Mouse (Mus musculus): ENCODE data around the gene Slc11a2. TPM values are rescaled to one million over a fixed set of nuclear protein-coding genes. Genes with fewer than 3 reads are reported as not detected.

Slc11a2 gene
- polyA plus RNA-seq, 1 experiment from 2014 or later = 24.8 TPM

DNA sequence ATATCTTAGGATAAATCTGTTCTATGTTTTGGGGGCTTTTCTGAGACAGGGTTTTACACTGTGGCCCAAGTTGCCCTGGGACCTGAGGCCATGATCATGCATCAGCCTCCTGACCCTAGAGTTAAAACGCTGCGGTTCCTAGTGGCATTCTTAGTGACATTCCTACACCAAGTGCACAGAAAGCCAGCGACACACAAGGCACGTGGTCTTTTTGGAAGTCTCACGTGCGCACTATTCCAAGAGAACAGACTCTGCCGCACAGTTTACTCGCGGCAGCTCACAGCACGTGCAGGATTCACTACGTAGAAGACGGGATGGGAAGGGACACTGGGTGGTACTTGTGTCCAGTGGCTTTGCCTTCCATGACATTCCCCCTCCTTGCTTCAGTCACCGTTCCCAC is 9.9 kb downstream of the Slc11a2 start:
- H3K4me2 ChIP-seq (ENCODE audit: low read length) = no peak overlapping the region
- no peaks in the 10 kb centered on the region for H3K27me3 ChIP-seq (ENCODE audit: control insufficient read depth, insufficient read depth, low read depth, low read length)
- H3K4me3 ChIP-seq (ENCODE audit: low read depth, low read length) = no peak overlapping the region
- H3K9me3 ChIP-seq (replicated peaks; ENCODE audit: control insufficient read depth, low read length, poor library complexity, severe bottlenecking) = no peaks in the 10 kb centered on the region
- 0 out of 2 replicates have a peak, but pooled peaks cover 4% of the 10 kb centered on the region for H3K36me3 ChIP-seq (ENCODE audit: control insufficient read depth, insufficient read depth, low read length)
- no peak overlapping the region for H3K9ac ChIP-seq (ENCODE audit: low read depth, low read length)
- no peak for ATAC-seq
- 0 out of 2 replicates have a peak, but pooled peaks cover 7% of the 10 kb centered on the region for H3K4me1 ChIP-seq (ENCODE audit: control insufficient read depth, insufficient read depth, low read length)
- H3K27ac ChIP-seq (ENCODE audit: low read length) = no peak overlapping the region
- WGBS = 97% methylated on average over 13 of the region's 13 CpGs

DNA sequence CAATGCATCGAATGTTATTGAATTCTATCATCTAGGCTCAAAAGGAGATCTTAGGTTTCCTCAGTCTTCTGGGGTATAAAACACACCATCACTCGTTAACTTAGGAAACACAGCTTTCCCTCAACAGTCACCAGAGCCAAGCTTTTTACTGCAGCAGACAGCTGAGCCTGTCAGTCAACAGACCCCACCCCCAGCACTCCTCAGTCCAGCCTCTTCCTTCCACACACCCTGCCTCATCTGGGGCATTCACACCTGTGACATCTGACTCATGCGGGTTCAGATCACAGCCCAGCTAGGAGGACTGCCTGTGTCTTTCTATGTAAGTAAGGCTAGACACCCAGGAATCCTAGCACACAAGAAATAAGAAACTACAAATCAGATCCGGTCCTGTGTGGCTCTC is 10.9 kb downstream of the Slc11a2 start:
- Histone ChIP-seq H3K36me3 (ENCODE audit: control insufficient read depth, insufficient read depth, low read length) (0 out of 2 replicates have a peak, but pooled peaks cover 9% of the 10 kb centered on the region), H3K27ac (ENCODE audit: low read length) (no peak overlapping the region), H3K9ac (ENCODE audit: low read depth, low read length) (no peak overlapping the region), H3K4me1 (ENCODE audit: control insufficient read depth, insufficient read depth, low read length) (no peaks in the 10 kb centered on the region), H3K4me2 (ENCODE audit: low read length) (no peak overlapping the region), H3K27me3 (ENCODE audit: control insufficient read depth, insufficient read depth, low read depth, low read length) (no peaks in the 10 kb centered on the region), H3K4me3 (ENCODE audit: low read depth, low read length) (no peak overlapping the region), H3K9me3 (replicated peaks; ENCODE audit: control insufficient read depth, low read length, poor library complexity, severe bottlenecking) (no peaks in the 10 kb centered on the region)
- WGBS = 73% methylated on average over 4 of the region's 4 CpGs
- no peak for ATAC-seq

DNA sequence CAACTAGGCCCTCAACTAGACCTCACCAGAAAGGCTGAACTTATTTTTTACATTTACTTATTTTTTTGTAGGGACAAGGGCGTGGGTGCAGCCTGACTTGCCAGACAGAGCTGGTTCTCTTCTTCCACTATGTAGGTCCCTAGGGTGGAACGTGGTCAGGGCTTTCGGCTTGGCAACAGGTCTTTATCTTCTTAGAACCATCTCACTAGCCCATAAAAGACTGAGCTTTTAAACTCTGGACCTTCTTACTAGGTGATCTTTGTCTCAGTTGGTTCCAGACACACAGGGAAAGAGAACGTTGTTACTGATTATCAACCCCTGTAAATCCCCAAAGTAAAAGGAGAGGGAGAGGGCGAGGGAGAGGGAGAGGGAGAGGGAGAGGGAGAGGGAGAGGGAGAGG is 11.6 kb downstream of the Slc11a2 start:
- 79% methylated on average over 4 of the region's 5 CpGs for WGBS
- no peak overlapping the region for H3K27ac ChIP-seq (ENCODE audit: low read length)

GRCm38 (mm10) chr15:100411731-100412130 is 13.1 kb downstream of the Slc11a2 start:
- no peaks in the 10 kb centered on the region for H3K27me3 ChIP-seq (ENCODE audit: control insufficient read depth, insufficient read depth, low read depth, low read length)
- 86% methylated on average over 5 of the region's 5 CpGs for WGBS
- ATAC-seq = no peak

More for the DNA sequence above, 11.6 kb downstream of the Slc11a2 start:
- Histone ChIP-seq H3K27me3 (ENCODE audit: control insufficient read depth, insufficient read depth, low read depth, low read length) (no peaks in the 10 kb centered on the region), H3K4me1 (ENCODE audit: control insufficient read depth, insufficient read depth, low read length) (no peaks in the 10 kb centered on the region), H3K4me3 (ENCODE audit: low read depth, low read length) (no peak overlapping the region), H3K9ac (ENCODE audit: low read depth, low read length) (no peak overlapping the region), H3K4me2 (ENCODE audit: low read length) (no peak overlapping the region), H3K9me3 (replicated peaks; ENCODE audit: control insufficient read depth, low read length, poor library complexity, severe bottlenecking) (no peaks in the 10 kb centered on the region), H3K36me3 (ENCODE audit: control insufficient read depth, insufficient read depth, low read length) (0 out of 2 replicates have a peak, but pooled peaks cover 11% of the 10 kb centered on the region)
- no peak for ATAC-seq

GRCm38 (mm10) chr15:100410918-100411672 is 13.8 kb downstream of the Slc11a2 start:
- H3K27ac ChIP-seq (ENCODE audit: low read length) = no peak overlapping the region
- H3K4me2 ChIP-seq (ENCODE audit: low read length) = no peak overlapping the region
- no peaks in the 10 kb centered on the region for H3K9me3 ChIP-seq (replicated peaks; ENCODE audit: control insufficient read depth, low read length, poor library complexity, severe bottlenecking)
- no peak for ATAC-seq
- 70% methylated on average over 14 of the region's 14 CpGs for WGBS
- no peaks in the 10 kb centered on the region for H3K27me3 ChIP-seq (ENCODE audit: control insufficient read depth, insufficient read depth, low read depth, low read length)
- peaks cover 17% of the 10 kb centered on the region; the same call in 1 of the 2 replicates for H3K36me3 ChIP-seq (ENCODE audit: control insufficient read depth, insufficient read depth, low read length)
- no peaks in the 10 kb centered on the region for H3K4me1 ChIP-seq (ENCODE audit: control insufficient read depth, insufficient read depth, low read length)
- H3K4me3 ChIP-seq (ENCODE audit: low read depth, low read length) = no peak overlapping the region
- no peak overlapping the region for H3K9ac ChIP-seq (ENCODE audit: low read depth, low read length)

More at GRCm38 (mm10) chr15:100411731-100412130, 13.1 kb downstream of the Slc11a2 start:
- H3K4me2 ChIP-seq (ENCODE audit: low read length) = no peak overlapping the region
- no peaks in the 10 kb centered on the region for H3K9me3 ChIP-seq (replicated peaks; ENCODE audit: control insufficient read depth, low read length, poor library complexity, severe bottlenecking)
- peaks cover 17% of the 10 kb centered on the region; the same call in 1 of the 2 replicates for H3K36me3 ChIP-seq (ENCODE audit: control insufficient read depth, insufficient read depth, low read length)
- no peaks in the 10 kb centered on the region for H3K4me1 ChIP-seq (ENCODE audit: control insufficient read depth, insufficient read depth, low read length)
- H3K4me3 ChIP-seq (ENCODE audit: low read depth, low read length) = no peak overlapping the region
- no peak overlapping the region for H3K27ac ChIP-seq (ENCODE audit: low read length)
- no peak overlapping the region for H3K9ac ChIP-seq (ENCODE audit: low read depth, low read length)

GRCm38 (mm10) chr15:100406088-100406487 is 18.8 kb downstream of the Slc11a2 start:
- Histone ChIP-seq H3K9ac (ENCODE audit: low read depth, low read length) (no peak overlapping the region), H3K27me3 (ENCODE audit: control insufficient read depth, insufficient read depth, low read depth, low read length) (no peaks in the 10 kb centered on the region), H3K4me3 (ENCODE audit: low read depth, low read length) (no peak overlapping the region), H3K4me2 (ENCODE audit: low read length) (no peak overlapping the region), H3K9me3 (replicated peaks; ENCODE audit: control insufficient read depth, low read length, poor library complexity, severe bottlenecking) (no peaks in the 10 kb centered on the region), H3K27ac (ENCODE audit: low read length) (no peak overlapping the region), H3K36me3 (ENCODE audit: control insufficient read depth, insufficient read depth, low read length) (peaks cover 41% of the 10 kb centered on the region), H3K4me1 (ENCODE audit: control insufficient read depth, insufficient read depth, low read length) (no peaks in the 10 kb centered on the region)
- WGBS = 96% methylated on average over 5 of the region's 5 CpGs
- no peak for ATAC-seq

GRCm38 (mm10) chr15:100403318-100404000 is 21.4 kb downstream of the Slc11a2 start:
- no peak overlapping the region for H3K4me3 ChIP-seq (ENCODE audit: low read depth, low read length)
- H3K4me2 ChIP-seq (ENCODE audit: low read length) = no peak overlapping the region
- H3K9me3 ChIP-seq (replicated peaks; ENCODE audit: control insufficient read depth, low read length, poor library complexity, severe bottlenecking) = no peaks in the 10 kb centered on the region
- H3K27ac ChIP-seq (ENCODE audit: low read length) = no peak overlapping the region
- no peaks in the 10 kb centered on the region for H3K4me1 ChIP-seq (ENCODE audit: control insufficient read depth, insufficient read depth, low read length)
- ATAC-seq = no peak
- H3K9ac ChIP-seq (ENCODE audit: low read depth, low read length) = no peak overlapping the region
- H3K27me3 ChIP-seq (ENCODE audit: control insufficient read depth, insufficient read depth, low read depth, low read length) = no peaks in the 10 kb centered on the region
- WGBS = 91% methylated on average over 16 of the region's 16 CpGs
- peaks cover 47% of the 10 kb centered on the region for H3K36me3 ChIP-seq (ENCODE audit: control insufficient read depth, insufficient read depth, low read length)

GRCm38 (mm10) chr15:100402798-100403197 is 22.1 kb downstream of the Slc11a2 start:
- Histone ChIP-seq H3K4me3 (ENCODE audit: low read depth, low read length) (no peak overlapping the region), H3K27me3 (ENCODE audit: control insufficient read depth, insufficient read depth, low read depth, low read length) (no peaks in the 10 kb centered on the region), H3K27ac (ENCODE audit: low read length) (no peak overlapping the region), H3K9ac (ENCODE audit: low read depth, low read length) (no peak overlapping the region), H3K4me1 (ENCODE audit: control insufficient read depth, insufficient read depth, low read length) (no peaks in the 10 kb centered on the region), H3K4me2 (ENCODE audit: low read length) (no peak overlapping the region), H3K36me3 (ENCODE audit: control insufficient read depth, insufficient read depth, low read length) (peaks cover 49% of the 10 kb centered on the region), H3K9me3 (replicated peaks; ENCODE audit: control insufficient read depth, low read length, poor library complexity, severe bottlenecking) (no peaks in the 10 kb centered on the region)
- no peak for ATAC-seq
- WGBS = 91% methylated on average over 4 of the region's 4 CpGs

- 92% methylated on average over 14 of the region's 14 CpGs for WGBS
- Histone ChIP-seq H3K36me3 (ENCODE audit: control insufficient read depth, insufficient read depth, low read length) (peaks cover 47% of the 10 kb centered on the region), H3K4me1 (ENCODE audit: control insufficient read depth, insufficient read depth, low read length) (no peaks in the 10 kb centered on the region), H3K9me3 (replicated peaks; ENCODE audit: control insufficient read depth, low read length, poor library complexity, severe bottlenecking) (no peaks in the 10 kb centered on the region), H3K4me3 (ENCODE audit: low read depth, low read length) (no peak overlapping the region), H3K4me2 (ENCODE audit: low read length) (no peak overlapping the region), H3K27me3 (ENCODE audit: control insufficient read depth, insufficient read depth, low read depth, low read length) (no peaks in the 10 kb centered on the region), H3K27ac (ENCODE audit: low read length) (no peak overlapping the region), H3K9ac (ENCODE audit: low read depth, low read length) (no peak overlapping the region)
- ATAC-seq = no peak
Measured at GRCm38 (mm10) chr15:100402347-100402746, 22.5 kb downstream of the Slc11a2 start.

Measured in midbrain, embryonic 16.5 days (tissue).